Mouse (Mus musculus) CH12.LX (cell line): ENCODE data around the gene Hsp90ab1. TPM values are rescaled to one million over a fixed set of nuclear protein-coding genes. Genes with fewer than 3 reads are reported as not detected.
A peak's percentile ranks its signal among the peaks of the same experiment; 100 is the strongest.

Source experiments
- DNase-seq: peaks from one replicate; pipeline ENCODE4 v3.0.0-alpha.2; 2013; ENCODE audit errors: extremely low read depth
- H3K27ac ChIP-seq: 2 replicates; pipeline ENCODE4 v1.5.1; 2012; ENCODE audit warnings: low read depth, mild to moderate bottlenecking, control low read depth, moderate library complexity; ENCODE audit not compliant: insufficient read depth
- H3K27me3 ChIP-seq: replicated peaks from 2 replicates; pipeline ENCODE3; 2012; ENCODE audit warnings: inconsistent platforms
- H3K36me3 ChIP-seq, 2 experiments: replicated peaks in 1 of 2; 2 replicates each; pipeline versions ENCODE3 to v1.6.1; 2012; ENCODE audit warnings: inconsistent platforms in 1 of 2, low read length in 1 of 2, mild to moderate bottlenecking in 1 of 2, mixed read lengths in 1 of 2, moderate library complexity in 1 of 2; ENCODE audit not compliant: control insufficient read depth in 1 of 2, insufficient read depth in 1 of 2
- H3K4me1 ChIP-seq, 2 experiments: 2 replicates each; pipeline ENCODE4 v1.6.1; 2012; ENCODE audit warnings: inconsistent platforms in 1 of 2, moderate library complexity in 1 of 2; ENCODE audit not compliant: insufficient read depth in 2 of 2, control insufficient read depth in 1 of 2
- H3K4me2 ChIP-seq: 2 replicates; pipeline ENCODE4 v1.6.1; 2012; ENCODE audit warnings: low read depth, mild to moderate bottlenecking, control low read depth; ENCODE audit not compliant: poor library complexity, insufficient read depth, severe bottlenecking
- H3K4me3 ChIP-seq, 3 experiments: fragments of 150-350 bp in 1 of 3; sonication (generic) in 1 of 3; replicated peaks in 1 of 3; 2 replicates each; pipeline versions ENCODE3 to v1.5.1; 2011 to 2012; ENCODE audit warnings: low read depth in 2 of 3, low read length in 2 of 3, mild to moderate bottlenecking in 2 of 3, moderate library complexity in 2 of 3, control low read depth in 1 of 3, improper control_type of control experiment in 1 of 3, inconsistent platforms in 1 of 3, mixed read lengths in 1 of 3; ENCODE audit not compliant: poor library complexity in 1 of 3
- H3K79me2 ChIP-seq: replicated peaks from 2 replicates; pipeline ENCODE4 v1.6.1; 2012; ENCODE audit warnings: mild to moderate bottlenecking, moderate library complexity; ENCODE audit not compliant: control insufficient read depth, poor library complexity, insufficient read depth, severe bottlenecking; ENCODE audit errors: extremely low read depth
- H3K9ac ChIP-seq: 2 replicates; pipeline ENCODE4 v1.6.1; 2012; ENCODE audit warnings: low read depth, mild to moderate bottlenecking, control low read depth, moderate library complexity; ENCODE audit not compliant: insufficient read depth
- H3K9me3 ChIP-seq: replicated peaks from 2 replicates; pipeline ENCODE3; 2012; ENCODE audit warnings: low read length, inconsistent platforms, mixed read lengths
- E2F4 ChIP-seq: IDR thresholded peaks from 2 replicates; pipeline ENCODE4 v1.6.1; 2011; ENCODE audit warnings: low read depth, low read length, improper control_type of control experiment; ENCODE audit not compliant: insufficient replicate concordance
- EP300 ChIP-seq: IDR thresholded peaks from 2 replicates; pipeline ENCODE4 v1.6.1; 2011; ENCODE audit warnings: low read length, improper control_type of control experiment
- ETS1 ChIP-seq: conservative IDR thresholded peaks from 2 replicates; pipeline ENCODE4 v1.6.1; 2012; ENCODE audit warnings: low read depth, mild to moderate bottlenecking, inconsistent platforms, low read length, improper control_type of control experiment, moderate library complexity
- GABPA ChIP-seq: IDR thresholded peaks from 2 replicates; pipeline ENCODE4 v1.6.1; 2012; ENCODE audit warnings: low read depth, low read length, improper control_type of control experiment, inconsistent platforms; ENCODE audit not compliant: insufficient replicate concordance
- IRF4 ChIP-seq: IDR thresholded peaks from 2 replicates; pipeline ENCODE4 v1.6.1; 2014; ENCODE audit warnings: low read depth, mild to moderate bottlenecking, inconsistent platforms, low read length, improper control_type of control experiment
- JUN ChIP-seq: IDR thresholded peaks from 2 replicates; pipeline ENCODE4 v1.6.1; 2011; ENCODE audit warnings: low read depth, mild to moderate bottlenecking, low read length, improper control_type of control experiment, moderate library complexity; ENCODE audit not compliant: insufficient read depth
- JUND ChIP-seq: conservative IDR thresholded peaks from 2 replicates; pipeline ENCODE4 v1.6.1; 2011; ENCODE audit warnings: low read depth, low read length, improper control_type of control experiment
- KAT2A ChIP-seq: IDR thresholded peaks from 2 replicates; pipeline ENCODE4 v1.6.1; 2012; ENCODE audit warnings: low read length, improper control_type of control experiment, inconsistent platforms; ENCODE audit not compliant: insufficient replicate concordance
- MEF2A ChIP-seq: IDR thresholded peaks from 2 replicates; pipeline ENCODE4 v1.6.1; 2014; ENCODE audit warnings: low read depth, mild to moderate bottlenecking, inconsistent platforms, low read length, improper control_type of control experiment, borderline replicate concordance
- MYC ChIP-seq: IDR thresholded peaks from 2 replicates; pipeline ENCODE4 v1.6.1; 2011; ENCODE audit warnings: low read depth, mild to moderate bottlenecking, improper control_type of control experiment, low read length
- NRF1 ChIP-seq: IDR thresholded peaks from 2 replicates; pipeline ENCODE4 v1.6.1; 2014; ENCODE audit warnings: low read depth, mild to moderate bottlenecking, inconsistent platforms, low read length, improper control_type of control experiment, moderate library complexity
- RCOR1 ChIP-seq: conservative IDR thresholded peaks from 2 replicates; pipeline ENCODE4 v1.6.1; 2012; ENCODE audit warnings: low read depth, mild to moderate bottlenecking, inconsistent platforms, low read length, improper control_type of control experiment
- SIN3A ChIP-seq: IDR thresholded peaks from 2 replicates; pipeline ENCODE4 v1.6.1; 2012; ENCODE audit warnings: low read length, improper control_type of control experiment, inconsistent platforms
- TCF12 ChIP-seq: IDR thresholded peaks from 2 replicates; pipeline ENCODE4 v1.6.1; 2014; ENCODE audit warnings: low read depth, mild to moderate bottlenecking, inconsistent platforms, low read length, improper control_type of control experiment
- ZC3H11A ChIP-seq: IDR thresholded peaks from 2 replicates; pipeline ENCODE4 v1.6.1; 2012; ENCODE audit warnings: low read depth, mild to moderate bottlenecking, inconsistent platforms, low read length, improper control_type of control experiment
- ZKSCAN1 ChIP-seq: IDR thresholded peaks from 2 replicates; pipeline ENCODE4 v1.6.1; 2012; ENCODE audit warnings: low read depth, inconsistent platforms, low read length, improper control_type of control experiment, borderline replicate concordance
- ZMIZ1 ChIP-seq: IDR thresholded peaks from 2 replicates; pipeline ENCODE4 v1.6.1; 2012; ENCODE audit warnings: low read depth, mild to moderate bottlenecking, inconsistent platforms, low read length, improper control_type of control experiment
- ZNF384 ChIP-seq: IDR thresholded peaks from 2 replicates; pipeline ENCODE4 v1.6.1; 2012; ENCODE audit warnings: low read depth, low read length, improper control_type of control experiment, inconsistent platforms
- dilution Hi-C: fragments of 300-500 bp; cut with MboI; formaldehyde crosslinking; loops from 2 replicates; pipeline ENCODE4 v1.14.3; 2020; ENCODE audit warnings: low sequenced_read_pairs; ENCODE audit not compliant: extremely low pct_unique_long_range_greater_than_20kb, extremely low pct_ligation_motif_present
- in situ Hi-C: fragments of 300-500 bp; cut with MboI; formaldehyde crosslinking; loops from 3 replicates; pipeline ENCODE4 v1.14.3; 2019; ENCODE audit warnings: low sequenced_read_pairs, low pct_ligation_motif_present, low pct_unique_long_range_greater_than_20kb, mixed read lengths
- polyA plus RNA-seq: library from polyadenylated mRNA; unstranded; fragments of >175 nt; gene quantifications from 2 replicates; pipeline ENCODE4 v1.2.1, GENCODE M21; 2012; ENCODE audit warnings: low read depth; ENCODE audit not compliant: insufficient read length
- total RNA-seq, 2 experiments: library from RNA; depleted of rRNA; stranded (reverse); fragments of 300-350 nt in 1 of 2; fragments of >200 nt in 1 of 2; gene quantifications; 2 replicates each; pipeline ENCODE4 v1.2.3; 2012 to 2014

Gene Hsp90ab1
- total and polyA plus RNA-seq, 3 experiments, result 790 to 4,858 (median 1,180) TPM

GRCm38 (mm10) chr17:45544001-45544872 lies 28.8 kb downstream of the Hsp90ab1 start:
- H3K27me3 ChIP-seq, result peaks cover 47% of the 10 kb centered on the region
- peaks cover 2% of the 10 kb centered on the region for H3K9me3 ChIP-seq
- dilution Hi-C loops (no loop called here), in situ Hi-C loops (no loop called here)
- H3K4me3 ChIP-seq, result peak overlapping the region in 1 of 3 experiments; percentile 26
- no peak overlapping the region for H3K27ac ChIP-seq
- H3K4me1 ChIP-seq, result peaks cover 16% of the 10 kb centered on the region in 2 experiments
- TF ChIP-seq JUN (0 out of 2 replicates have a peak, but pooled peaks have one; percentile 6), ZNF384 (peak; percentile 84), ETS1 (no peak; the same call in 1 of the 2 replicates), NRF1 (no peak), IRF4 (peak; percentile 51; the same call in 1 of the 2 replicates)
- H3K36me3 ChIP-seq, result no peaks in the 10 kb centered on the region
- H3K9ac ChIP-seq, result peak overlapping the region; percentile 2; the same call in 1 of the 2 replicates
- peak overlapping the region; percentile 44; the same call in 1 of the 2 replicates for H3K4me2 ChIP-seq
- no peak for DNase-seq
- H3K79me2 ChIP-seq, result no peaks in the 10 kb centered on the region

- H3K9ac ChIP-seq, result no peak overlapping the region
- no peaks in the 10 kb centered on the region for H3K79me2 ChIP-seq
- in situ Hi-C loops, result no loop called here
- peaks cover 16% of the 10 kb centered on the region in 2 experiments for H3K4me1 ChIP-seq
- H3K36me3 ChIP-seq, result no peaks in the 10 kb centered on the region
- dilution Hi-C loops, result no loop called here
- H3K4me2 ChIP-seq, result no peak overlapping the region
- H3K4me3 ChIP-seq, result no peak overlapping the region
- TF ChIP-seq EP300 (no peak), TCF12 (no peak), MYC (no peak), ZKSCAN1 (no peak), SIN3A (no peak), JUND (no peak), E2F4 (no peak), GABPA (no peak), MEF2A (no peak), KAT2A (no peak), ZMIZ1 (no peak), ZC3H11A (no peak), RCOR1 (no peak)
- TF ChIP-seq, all 38 proteins: peak for 0
- DNase-seq, result no peak
- H3K27ac ChIP-seq, result no peak overlapping the region
- peaks cover 58% of the 10 kb centered on the region for H3K27me3 ChIP-seq
- H3K9me3 ChIP-seq, result peaks cover 2% of the 10 kb centered on the region
These were observed 30.0 kb downstream of the Hsp90ab1 start for GRCm38 (mm10) chr17:45543115-45543514.
